Mouse (Mus musculus) heart, postnatal 14 days (tissue): ENCODE data around the gene Tbc1d2b. TPM values are rescaled to one million over a fixed set of nuclear protein-coding genes. Genes with fewer than 3 reads are reported as not detected.

Source experiments
- DNase-seq, 2 experiments: peaks; one replicate each; pipeline ENCODE4 v3.0.0; 2021 to 2022
- intact Hi-C: fragments of 180-260 bp; cut with DNase I; formaldehyde crosslinking; loops from one replicate; pipeline ENCODE4 v1.15.1; 2025
- total RNA-seq, 2 experiments: library from RNA; stranded (reverse); gene quantifications; 2 replicates each; pipeline ENCODE4 v1.2.3; 2021

Gene Tbc1d2b
- total RNA-seq, 2 experiments from 2014 or later = 14.6 to 16.7 TPM

DNA sequence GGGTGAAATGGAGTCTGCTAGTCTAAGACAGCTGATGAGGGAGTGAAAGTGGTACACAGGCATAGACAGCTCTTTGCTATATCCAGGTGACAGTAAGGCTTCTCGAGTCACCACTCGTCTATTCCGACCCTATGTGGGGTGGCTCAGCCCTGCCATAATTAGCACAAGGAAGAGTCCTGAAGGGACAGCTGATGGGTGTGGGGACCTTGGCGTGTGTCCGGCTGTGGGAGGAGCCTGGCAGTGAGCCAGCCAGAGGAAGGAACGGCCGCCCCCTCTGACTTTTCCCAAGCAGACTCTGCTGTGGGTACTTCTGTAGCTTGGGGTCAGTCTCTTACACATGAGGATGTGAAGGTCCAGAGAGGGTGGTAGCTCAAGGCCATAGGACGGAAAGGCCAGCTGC is 86.5 kb downstream of the Tbc1d2b start:
- peak; percentile 75 to 81 for DNase-seq
- intact Hi-C loops = no loop called here

DNA sequence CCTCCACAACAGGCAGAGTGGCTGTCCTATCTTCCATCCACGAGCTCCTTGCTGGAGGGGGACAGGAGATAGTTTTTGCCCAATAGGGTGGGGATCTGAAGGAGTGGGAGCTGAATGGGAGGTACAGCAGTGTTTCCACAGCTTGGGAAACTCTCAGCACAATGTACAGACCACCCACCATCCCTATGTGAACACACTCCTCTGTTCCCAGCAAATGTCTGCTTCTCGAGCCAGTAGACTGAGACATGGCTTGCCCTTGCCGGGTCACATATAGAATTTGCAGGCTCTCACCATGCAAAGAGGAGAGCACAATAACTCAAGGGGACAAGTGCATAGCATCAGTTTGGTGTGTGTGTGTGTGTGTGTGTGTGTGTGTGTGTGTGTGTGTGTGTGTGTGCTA is 87.1 kb downstream of the Tbc1d2b start:
- no peak for DNase-seq
- intact Hi-C loops = no loop called here

DNA sequence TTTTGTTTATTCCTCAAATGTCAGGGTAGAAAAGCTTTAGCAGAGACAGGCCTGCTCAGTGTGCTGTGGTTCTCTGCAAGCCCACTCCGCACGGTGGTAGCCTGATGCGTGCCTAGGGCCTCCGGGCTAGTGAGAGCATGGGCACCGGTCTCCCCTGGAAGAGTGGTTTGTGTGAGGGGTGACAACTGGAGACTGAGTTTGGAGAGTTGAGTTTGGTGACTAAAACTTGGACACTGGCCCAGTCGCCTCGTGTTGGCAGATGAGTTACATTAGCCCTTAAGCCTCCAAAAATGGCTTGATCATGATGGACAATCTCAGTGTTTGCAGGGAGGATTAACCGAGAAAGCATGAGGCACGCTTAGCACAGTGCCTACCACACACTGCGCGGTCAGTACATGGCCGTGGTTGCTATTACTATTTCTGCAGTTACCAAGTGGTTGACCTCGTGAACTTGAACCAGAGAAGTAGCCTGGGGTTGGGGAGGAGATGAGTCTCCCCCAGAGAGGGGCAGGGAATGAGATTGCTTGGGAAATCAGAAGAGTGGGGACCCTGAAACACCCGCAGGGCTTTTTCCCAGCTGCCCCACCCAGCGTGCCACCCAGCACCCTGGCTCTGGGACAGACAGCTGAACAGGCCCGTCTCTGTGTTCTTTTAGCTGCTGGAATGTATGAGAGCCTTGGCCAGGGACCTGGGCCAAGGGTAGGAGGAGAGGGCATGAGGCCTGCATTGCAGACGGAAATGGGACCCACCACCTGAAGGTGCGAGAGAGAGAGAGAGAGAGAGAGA is 87.8 kb downstream of the Tbc1d2b start:
- intact Hi-C loops = no loop called here
- peak; percentile 36 to 48 for DNase-seq

DNA sequence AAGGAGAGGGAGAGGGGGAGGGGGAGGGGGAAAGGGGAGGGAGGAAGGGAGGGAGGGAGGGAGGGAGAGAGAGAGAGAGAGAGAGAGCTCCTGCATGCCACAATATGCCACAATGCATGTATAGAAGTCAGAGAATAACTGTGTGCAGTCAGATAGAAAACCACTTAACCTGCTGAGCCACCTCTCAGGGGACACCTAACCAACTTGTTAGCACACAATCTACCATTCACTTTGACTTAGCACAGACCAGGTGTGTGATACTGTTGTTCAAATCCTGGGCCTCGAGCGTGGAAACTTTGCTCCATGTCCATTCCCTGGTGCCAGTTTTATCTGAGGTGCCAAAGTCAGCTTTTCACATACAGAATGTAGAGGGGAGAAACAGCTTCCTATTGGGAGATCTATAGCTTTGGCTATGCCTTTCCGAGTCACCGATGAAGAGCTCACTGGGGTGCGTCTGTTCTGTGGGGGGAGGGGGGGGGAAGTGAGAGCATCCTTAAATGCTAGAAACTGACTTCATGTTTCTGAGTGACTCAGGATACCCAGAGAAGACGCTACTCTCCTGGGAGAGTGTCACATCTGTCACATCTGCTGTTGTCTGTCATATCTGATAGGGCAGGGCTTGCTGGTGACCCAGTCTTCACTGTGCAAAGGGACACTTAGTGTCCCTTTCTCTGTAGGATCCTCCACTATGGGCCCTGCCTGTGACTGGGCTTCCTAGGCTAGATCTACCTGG is 88.8 kb downstream of the Tbc1d2b start:
- no peak for DNase-seq
- intact Hi-C loops = no loop called here

DNA sequence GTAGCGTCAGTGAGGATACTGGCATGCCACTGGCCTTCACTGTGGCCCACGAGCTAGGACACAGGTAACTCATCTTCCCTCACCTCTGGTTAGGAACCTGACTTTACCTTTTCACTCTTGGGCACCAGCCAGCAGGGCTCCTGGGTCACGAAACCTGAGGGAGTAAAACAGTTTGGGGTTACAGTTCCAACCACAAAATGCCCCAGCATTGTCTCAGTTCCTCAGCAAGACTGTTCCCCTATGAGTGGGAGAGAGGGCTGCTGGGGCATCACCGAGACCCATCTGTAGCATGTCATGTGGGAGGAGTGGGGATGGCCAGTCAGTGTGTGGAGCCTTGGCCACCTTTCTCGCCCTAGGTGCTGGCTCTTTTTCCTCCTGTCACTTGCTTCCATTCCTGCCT is 91.2 kb downstream of the Tbc1d2b start:
- intact Hi-C loops = no loop called here
- no peak for DNase-seq

DNA sequence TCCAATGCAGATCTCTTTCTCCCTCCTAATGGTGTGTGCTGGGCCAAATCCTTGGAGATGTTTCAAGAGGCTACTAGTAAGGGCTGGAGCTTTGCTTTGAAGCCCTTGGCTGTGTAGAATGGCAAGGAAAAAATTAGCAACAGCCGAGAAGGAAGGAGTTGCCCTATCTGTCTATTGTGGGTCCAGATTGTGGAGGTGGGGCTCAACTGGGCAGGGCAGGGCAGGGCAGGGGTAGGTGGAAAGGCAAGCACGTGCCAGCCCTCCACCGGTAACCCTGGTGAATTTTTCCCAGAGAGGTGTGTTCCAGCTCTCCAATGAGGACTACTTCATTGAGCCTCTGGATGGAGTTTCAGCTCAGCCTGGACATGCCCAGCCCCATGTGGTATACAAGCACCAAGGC is 97.3 kb downstream of the Tbc1d2b start:
- no peak for DNase-seq
- intact Hi-C loops = no loop called here

DNA sequence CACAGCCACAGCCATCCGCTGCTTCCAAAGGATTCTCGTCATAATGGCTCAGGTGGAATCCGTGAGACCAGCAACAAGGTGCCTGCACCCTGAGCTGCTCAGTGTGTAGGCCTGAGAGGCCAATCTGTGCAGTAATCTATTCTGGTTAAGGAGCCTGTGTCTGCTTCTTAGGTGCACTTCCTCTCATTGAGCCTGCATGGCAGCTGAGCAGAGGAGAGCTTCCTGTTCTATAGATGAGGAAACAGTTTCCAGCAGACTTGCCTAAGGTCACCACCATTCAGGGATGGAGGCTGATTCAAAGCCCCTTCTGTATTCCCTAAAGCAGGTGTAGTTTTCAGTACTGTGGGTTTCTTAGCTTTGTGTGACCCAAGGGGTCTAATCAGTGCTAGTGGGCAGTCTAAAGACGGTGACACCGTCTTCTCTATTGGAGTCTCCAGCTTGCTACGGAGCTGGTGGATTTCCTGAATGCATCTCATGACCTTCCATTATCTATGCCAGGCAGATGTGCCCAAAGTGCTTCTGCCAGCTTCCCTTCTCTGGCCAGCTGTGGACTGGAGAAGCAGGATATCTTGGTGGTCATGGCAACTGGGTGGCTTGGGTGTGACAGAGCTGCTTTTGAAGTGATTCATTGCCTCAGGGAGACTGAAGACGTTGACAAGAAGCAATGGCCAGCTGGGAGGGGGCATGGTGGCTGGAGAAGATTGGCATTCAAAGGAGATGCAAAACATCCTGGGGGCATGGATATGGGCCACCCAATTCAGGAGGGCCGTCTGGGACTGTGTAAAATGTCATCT is 97.9 kb downstream of the Tbc1d2b start:
- no peak for DNase-seq

DNA sequence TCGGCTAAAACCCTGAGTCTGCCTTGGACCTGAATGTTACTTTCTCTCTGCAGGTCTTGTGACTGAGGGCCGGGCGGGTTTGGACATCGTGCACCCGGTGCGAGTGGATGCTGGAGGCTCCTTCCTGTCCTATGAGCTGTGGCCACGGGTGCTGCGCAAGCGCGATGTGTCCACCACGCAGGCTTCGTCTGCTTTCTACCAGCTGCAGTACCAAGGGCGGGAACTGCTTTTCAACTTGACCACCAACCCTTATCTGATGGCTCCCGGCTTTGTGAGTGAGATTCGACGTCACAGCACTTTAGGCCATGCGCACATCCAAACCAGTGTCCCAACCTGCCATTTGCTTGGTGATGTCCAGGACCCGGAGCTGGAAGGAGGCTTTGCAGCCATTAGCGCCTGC is 99.2 kb downstream of the Tbc1d2b start:
- intact Hi-C loops = no loop called here
- DNase-seq = no peak

More for the DNA sequence above, 97.9 kb downstream of the Tbc1d2b start:
- intact Hi-C loops = no loop called here

DNA sequence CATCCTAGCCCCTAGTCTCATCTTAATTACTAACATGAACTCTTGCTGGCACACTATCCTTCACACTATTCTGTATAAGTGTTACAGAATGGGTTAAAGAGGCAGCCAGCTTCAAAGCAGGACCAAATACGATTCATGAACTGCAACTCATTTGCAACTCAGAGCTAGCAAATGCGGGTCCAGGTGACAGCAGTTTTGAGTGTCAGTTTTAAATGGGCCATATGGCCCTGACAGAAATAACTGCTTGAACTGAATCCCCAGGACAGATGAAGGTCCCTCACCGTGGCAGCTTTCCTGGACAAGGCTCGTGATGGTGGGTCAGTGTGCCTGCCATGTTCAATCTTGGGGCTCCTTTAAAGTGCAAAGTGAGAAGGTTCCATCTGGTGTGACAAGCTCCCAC is 100.6 kb downstream of the Tbc1d2b start:
- intact Hi-C loops = no loop called here
- DNase-seq = no peak

DNA sequence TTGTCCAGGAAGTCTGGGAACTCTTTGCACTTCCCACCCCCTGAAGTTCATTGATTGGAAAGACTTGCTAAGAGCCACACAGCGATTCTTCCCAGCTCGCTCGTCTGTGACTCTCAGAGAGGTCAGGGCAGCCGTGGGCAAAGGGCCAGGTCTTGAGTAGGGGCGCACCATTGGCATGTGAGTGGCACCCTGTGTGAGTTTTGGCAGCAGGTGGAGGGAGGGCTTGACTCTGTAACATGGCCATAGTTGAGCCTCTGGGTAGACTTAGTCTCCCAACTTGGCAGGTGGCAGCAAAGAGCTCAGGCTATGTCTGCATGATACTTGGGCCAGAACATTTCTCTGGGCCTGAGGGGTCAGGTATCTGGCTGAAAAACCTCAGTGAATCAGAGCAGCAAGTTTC is 104.0 kb downstream of the Tbc1d2b start:
- DNase-seq = peak; percentile 52 to 66
- intact Hi-C loops = no loop called here

DNA sequence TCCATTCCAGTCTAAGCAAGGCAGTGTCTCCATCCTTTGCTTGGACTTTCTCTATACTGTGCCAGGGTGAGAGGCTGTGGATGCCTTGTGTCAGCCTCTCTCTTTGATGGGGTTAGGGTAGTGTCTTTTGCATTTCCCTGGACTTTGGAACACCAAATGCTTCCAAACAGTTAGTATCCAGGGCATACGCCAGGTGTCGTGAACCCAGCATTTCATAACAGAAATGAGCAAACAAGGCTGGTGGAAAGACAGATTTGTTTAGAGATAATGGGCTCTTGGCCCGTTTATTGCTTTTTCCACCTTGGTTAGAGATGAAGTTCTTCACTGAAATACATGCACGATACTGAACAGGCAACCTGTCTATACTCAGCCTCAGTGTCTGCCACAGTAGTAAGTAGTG is 105.0 kb downstream of the Tbc1d2b start:
- intact Hi-C loops = no loop called here
- no peak for DNase-seq

DNA sequence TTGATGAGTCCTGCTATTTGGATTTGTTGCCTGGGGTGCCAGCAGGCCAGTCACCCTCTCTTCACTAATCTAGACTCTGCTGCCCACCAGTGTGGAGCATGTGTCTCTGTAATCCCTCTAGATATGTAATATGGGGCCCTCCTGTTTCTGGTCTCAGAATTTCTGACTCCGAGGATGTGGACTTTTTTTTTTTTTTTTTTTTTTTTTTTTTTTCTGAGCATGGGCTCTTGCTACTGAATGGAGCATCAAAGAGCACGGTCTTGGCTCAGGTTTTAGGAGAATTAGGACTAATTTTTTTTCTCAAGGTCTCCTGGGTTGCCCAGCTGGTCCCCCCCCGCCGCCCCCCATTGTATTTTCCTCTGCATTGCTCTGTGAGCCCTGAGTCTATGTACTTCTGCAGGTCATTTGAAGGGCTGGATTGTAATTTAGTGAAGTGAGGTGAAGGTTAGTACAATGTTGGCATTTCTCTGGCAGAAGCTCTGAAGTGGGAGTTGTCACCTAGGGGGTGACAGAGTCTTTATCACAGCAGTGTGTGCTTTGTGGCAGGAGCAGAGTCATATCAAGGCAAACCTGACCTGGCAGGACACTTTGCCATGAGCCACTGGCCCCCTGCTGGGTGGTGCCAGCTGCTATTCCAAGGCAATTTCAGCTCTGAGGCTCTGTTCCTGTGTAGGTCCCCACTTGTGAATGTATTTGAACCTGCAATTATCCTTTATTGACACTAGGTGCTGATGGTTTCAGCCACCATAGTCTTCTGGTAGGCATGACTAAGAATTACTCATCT is 105.7 kb downstream of the Tbc1d2b start:
- DNase-seq = peak; percentile 49 to 55
- intact Hi-C loops = no loop called here

DNA sequence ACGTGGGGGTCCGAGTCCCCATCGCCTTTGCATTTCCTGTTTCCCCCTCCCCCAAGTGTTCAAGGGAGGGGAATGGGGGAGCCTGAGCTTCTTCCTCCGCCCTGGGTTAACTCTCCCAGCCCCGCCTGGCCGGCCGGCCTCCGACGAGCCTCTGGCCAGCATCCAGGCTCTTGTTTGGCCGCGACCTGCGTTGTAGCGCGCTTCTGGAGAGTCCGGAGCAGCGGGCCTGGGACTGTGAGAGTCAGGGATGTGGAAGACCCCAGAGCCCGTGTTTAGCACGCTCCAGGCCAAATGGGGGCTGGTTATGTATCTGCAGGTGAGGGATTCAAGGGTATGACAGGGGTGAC is 106.9 kb downstream of the Tbc1d2b start:
- intact Hi-C loops = loop anchor here (2.0 kb wide), 2 partner anchors 33 to 37 kb away; no protein-coding TSS in a partner anchor
- DNase-seq = peak; percentile 80 to 84

DNA sequence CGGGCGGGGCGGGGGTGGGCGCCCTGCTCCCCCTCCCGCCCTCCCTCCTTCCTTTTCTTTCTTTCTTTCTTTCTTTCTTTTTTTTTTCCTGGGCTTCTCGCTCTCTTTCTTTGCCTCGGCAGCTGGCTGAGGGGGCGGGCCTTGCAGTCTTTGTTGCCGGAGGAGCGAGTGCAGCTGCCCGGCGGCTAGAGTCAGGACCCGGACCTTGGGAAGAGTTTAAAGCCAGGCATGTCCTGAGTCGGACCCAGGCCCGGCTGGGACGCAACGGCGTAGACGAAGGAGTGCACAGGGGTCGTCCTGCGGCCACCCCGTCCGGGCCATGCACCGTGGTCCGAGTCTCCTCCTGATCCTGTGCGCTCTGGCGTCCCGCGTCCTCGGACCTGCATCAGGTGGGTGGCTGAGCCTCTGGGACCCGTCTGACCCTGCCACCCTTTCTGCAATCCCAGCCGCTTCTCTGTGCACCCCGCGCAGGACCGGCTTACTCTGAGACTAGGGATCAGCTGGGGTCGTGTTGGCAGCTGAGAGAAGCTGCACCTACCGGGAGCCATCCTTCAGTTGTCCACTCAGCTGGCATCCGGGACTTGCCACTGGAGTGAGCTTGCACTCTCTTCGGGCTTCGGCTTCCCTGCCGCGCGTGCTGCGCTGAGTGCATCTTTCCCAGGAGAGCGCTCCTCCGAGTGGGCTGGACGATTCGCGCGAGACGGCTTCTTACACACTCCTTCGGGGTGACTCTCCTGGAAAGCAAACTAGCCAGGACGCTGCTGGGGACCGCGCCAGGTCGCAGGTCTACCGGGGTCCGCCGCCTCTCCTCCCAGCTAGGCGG is 107.5 kb downstream of the Tbc1d2b start, which contains the start of gene Adamts7:
Gene Adamts7, plus strand, starts transcription at position 144 of the 823 bp plus-strand sequence.
- DNase-seq = peak in 1 of 2 experiments; percentile 64
- intact Hi-C loops = loop anchor here (2.0 kb wide), 2 partner anchors 34 to 36 kb away; no protein-coding TSS in a partner anchor

DNA sequence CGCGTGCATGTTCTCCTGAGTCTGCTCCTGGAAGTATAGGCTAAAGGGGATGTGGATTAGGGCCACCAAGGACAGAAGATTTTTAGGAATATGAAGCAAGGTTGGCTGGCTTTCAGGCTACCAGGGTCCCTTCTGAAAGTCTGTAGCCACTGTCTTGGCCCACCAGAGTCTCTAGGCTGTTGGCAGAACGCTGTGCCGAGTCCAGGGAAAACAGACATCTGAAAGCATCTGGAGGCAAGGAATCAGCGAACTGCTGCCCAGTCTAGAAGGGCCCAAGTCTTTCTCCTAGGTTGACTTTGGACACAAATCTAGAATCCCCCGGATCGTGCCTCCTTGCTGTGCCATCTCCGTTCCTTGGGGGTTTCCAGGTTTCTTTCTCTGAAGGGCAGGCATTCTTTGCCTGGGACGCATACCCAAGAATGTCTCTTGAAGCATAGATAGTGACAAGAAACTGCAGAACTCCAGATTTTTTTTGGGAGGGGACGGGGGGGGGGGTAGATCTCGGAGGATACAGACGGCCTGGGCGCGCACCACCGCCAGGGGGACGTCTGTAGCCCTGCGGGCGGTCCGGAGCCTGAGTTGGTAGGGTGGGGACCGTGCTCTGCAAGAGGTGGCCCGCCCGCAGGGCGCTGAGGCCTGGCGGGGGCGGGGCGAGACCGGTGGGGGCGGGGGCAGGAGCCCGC is 108.2 kb downstream of the Tbc1d2b start:
- intact Hi-C loops = loop anchor here (2.0 kb wide), 2 partner anchors 34 to 36 kb away; no protein-coding TSS in a partner anchor
- DNase-seq = peak; percentile 79 to 84
